Mouse (Mus musculus): ENCODE results near the gene Prep. TPM values are rescaled to one million over a fixed set of nuclear protein-coding genes. Genes with fewer than 3 reads are reported as not detected.

Gene Prep
- polyA plus RNA-seq, 1 experiment from 2014 or later = 22.1 TPM

DNA sequence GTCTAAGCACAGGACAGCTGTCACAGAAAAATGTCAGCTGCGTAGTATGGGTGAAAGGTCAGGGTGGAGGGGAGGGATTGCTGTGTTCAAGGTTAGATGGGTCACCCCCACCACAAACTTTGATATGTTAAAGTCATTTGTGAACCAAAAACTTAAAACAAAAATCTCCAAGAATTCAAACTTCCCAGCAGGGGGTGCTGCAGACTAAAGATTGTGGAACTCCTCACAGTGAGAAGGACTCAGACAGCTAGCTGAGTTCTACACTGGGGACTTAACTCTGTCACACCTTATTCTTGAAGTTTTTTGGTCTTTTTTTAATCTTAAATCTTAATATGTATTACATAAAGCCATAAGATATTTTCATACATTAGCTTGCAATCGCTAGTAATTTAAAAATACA lies 31.7 kb downstream of the Prep start:
- no peak overlapping the region for H3K9ac ChIP-seq (ENCODE audit: low read depth, low read length)
- H3K9me3 ChIP-seq (ENCODE audit: control insufficient read depth, low read length) = 0 out of 2 replicates have a peak, but pooled peaks cover 2% of the 10 kb centered on the region
- no peak overlapping the region for H3K27ac ChIP-seq (ENCODE audit: low read depth, low read length)
- ATAC-seq (replicated peaks; ENCODE audit: low FRiP score) (no peak), DNase-seq (ENCODE audit: low spot score) (no peak)
- peaks cover 25% of the 10 kb centered on the region for H3K36me3 ChIP-seq (ENCODE audit: control insufficient read depth, insufficient read depth, low read length)
- no peak overlapping the region for H3K4me2 ChIP-seq
- 94% methylated on average over 2 of the region's 2 CpGs for WGBS
- H3K4me3 ChIP-seq (ENCODE audit: low read depth, low read length) = no peak overlapping the region
- peaks cover under 1% of the 10 kb centered on the region; the same call in 1 of the 2 replicates for H3K4me1 ChIP-seq (replicated peaks; ENCODE audit: control insufficient read depth, insufficient read depth, low read length)
- H3K27me3 ChIP-seq (replicated peaks; ENCODE audit: control insufficient read depth, insufficient read depth, low read length) = no peaks in the 10 kb centered on the region

DNA sequence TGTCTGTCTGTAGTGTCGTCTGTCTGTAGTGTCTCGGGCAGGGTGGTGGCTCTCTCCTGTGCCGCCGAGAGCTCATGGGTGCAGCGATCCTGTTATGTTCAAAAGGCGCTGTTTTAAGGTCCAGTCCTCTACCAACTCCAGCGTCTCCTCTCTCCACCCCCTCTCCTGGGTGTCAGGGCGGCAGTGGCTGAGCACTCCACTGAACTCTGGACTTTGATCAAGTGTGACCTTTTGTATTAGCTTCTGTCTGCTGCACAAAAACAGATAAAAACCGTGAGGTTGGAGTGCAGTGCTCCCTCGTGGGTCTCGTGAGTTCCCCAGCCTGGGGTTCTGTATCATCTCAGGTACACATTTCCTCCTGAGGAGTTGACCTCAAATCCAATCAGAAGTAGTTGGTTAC lies 33.5 kb downstream of the Prep start:
- Histone ChIP-seq H3K4me3 (ENCODE audit: low read depth, low read length) (no peak overlapping the region), H3K4me2 (no peak overlapping the region), H3K9ac (ENCODE audit: low read depth, low read length) (no peak overlapping the region), H3K36me3 (ENCODE audit: control insufficient read depth, insufficient read depth, low read length) (peaks cover 25% of the 10 kb centered on the region), H3K4me1 (replicated peaks; ENCODE audit: control insufficient read depth, insufficient read depth, low read length) (peaks cover 8% of the 10 kb centered on the region), H3K27ac (ENCODE audit: low read depth, low read length) (no peak overlapping the region), H3K9me3 (ENCODE audit: control insufficient read depth, low read length) (0 out of 2 replicates have a peak, but pooled peaks cover 2% of the 10 kb centered on the region), H3K27me3 (replicated peaks; ENCODE audit: control insufficient read depth, insufficient read depth, low read length) (no peaks in the 10 kb centered on the region)
- DNase-seq (ENCODE audit: low spot score) (no peak), ATAC-seq (replicated peaks; ENCODE audit: low FRiP score) (0 out of 2 replicates have a peak, but pooled peaks have one; percentile 21)
- 76% methylated on average over 11 of the region's 11 CpGs for WGBS

DNA sequence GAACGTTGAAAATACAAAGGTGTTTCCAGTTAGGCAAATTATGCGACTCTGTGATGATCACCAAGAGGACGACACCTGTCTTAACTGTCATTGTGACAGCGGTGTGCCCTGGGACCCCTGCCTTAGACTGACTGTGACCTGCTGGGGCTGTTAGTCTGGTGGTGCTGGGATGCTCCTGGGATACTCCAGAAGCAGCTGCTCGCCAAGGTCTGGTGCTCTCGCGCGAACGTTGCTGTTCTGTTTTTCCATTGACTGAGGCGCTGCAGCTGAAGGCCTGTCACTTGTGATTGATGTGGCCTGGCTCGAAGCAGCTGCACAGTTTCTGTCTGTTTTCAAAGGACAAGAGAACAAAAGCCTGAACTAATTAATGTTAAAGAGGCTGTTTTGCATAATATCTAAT lies 36.2 kb downstream of the Prep start:
- Histone ChIP-seq H3K4me3 (ENCODE audit: low read depth, low read length) (no peak overlapping the region), H3K27ac (ENCODE audit: low read depth, low read length) (no peak overlapping the region), H3K4me2 (no peak overlapping the region), H3K36me3 (ENCODE audit: control insufficient read depth, insufficient read depth, low read length) (peaks cover 14% of the 10 kb centered on the region), H3K9ac (ENCODE audit: low read depth, low read length) (no peak overlapping the region), H3K27me3 (replicated peaks; ENCODE audit: control insufficient read depth, insufficient read depth, low read length) (no peaks in the 10 kb centered on the region), H3K9me3 (ENCODE audit: control insufficient read depth, low read length) (0 out of 2 replicates have a peak, but pooled peaks cover 2% of the 10 kb centered on the region), H3K4me1 (replicated peaks; ENCODE audit: control insufficient read depth, insufficient read depth, low read length) (peaks cover 8% of the 10 kb centered on the region)
- no peak for DNase-seq (ENCODE audit: low spot score)
- ATAC-seq (replicated peaks; ENCODE audit: low FRiP score) = no peak
- 66% methylated on average over 11 of the region's 11 CpGs for WGBS

DNA sequence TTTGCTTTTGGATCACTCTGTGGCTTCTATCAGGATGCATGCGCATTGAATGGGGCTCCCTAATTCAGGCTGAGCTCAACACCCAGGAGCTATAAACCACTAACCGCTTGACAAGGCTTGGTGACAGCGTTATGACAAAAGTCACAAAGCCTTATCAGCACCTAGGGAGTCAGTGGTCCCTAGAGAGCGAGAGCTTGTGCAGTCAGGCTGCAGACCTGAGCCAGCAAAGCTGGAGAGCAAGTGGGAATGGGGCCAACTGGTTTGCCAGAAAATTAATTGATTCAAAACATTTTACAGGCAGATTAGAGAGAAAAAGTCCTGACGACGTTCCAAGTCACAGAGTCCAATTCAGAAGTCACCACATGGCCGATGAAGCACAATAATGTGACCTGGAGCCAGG lies 37.1 kb downstream of the Prep start:
- Histone ChIP-seq H3K4me3 (ENCODE audit: low read depth, low read length) (no peak overlapping the region), H3K4me2 (no peak overlapping the region), H3K9ac (ENCODE audit: low read depth, low read length) (no peak overlapping the region), H3K36me3 (ENCODE audit: control insufficient read depth, insufficient read depth, low read length) (peaks cover 10% of the 10 kb centered on the region), H3K27me3 (replicated peaks; ENCODE audit: control insufficient read depth, insufficient read depth, low read length) (no peaks in the 10 kb centered on the region), H3K4me1 (replicated peaks; ENCODE audit: control insufficient read depth, insufficient read depth, low read length) (peaks cover 8% of the 10 kb centered on the region), H3K27ac (ENCODE audit: low read depth, low read length) (no peak overlapping the region), H3K9me3 (ENCODE audit: control insufficient read depth, low read length) (0 out of 2 replicates have a peak, but pooled peaks cover 1% of the 10 kb centered on the region)
- no peak for ATAC-seq (replicated peaks; ENCODE audit: low FRiP score)
- no peak for DNase-seq (ENCODE audit: low spot score)
- 58% methylated on average over 7 of the region's 7 CpGs for WGBS

DNA sequence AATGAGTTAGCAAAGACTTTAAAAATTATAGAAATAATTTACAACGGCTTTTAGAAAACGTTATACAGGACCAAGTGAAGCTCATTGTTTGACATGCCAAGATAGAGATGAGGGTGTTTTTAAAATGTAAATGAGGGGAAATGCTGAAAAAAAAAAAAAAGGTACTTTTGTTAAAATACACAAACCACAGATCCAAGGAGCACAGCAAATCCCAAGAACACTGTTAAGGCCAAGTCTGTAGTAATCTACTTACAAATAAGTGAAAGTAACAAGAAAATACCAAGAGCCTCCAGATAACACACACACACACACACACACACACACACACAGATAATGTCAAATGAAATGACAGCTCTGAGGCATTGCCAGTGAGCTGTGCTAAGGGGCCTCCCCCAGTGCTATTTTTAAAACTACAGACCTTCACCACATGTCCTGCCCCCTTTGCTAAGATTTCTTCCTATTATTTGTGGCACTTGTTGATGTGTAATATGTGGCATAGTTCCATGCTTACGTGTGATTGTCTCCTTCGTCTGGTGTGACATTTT lies 37.6 kb downstream of the Prep start:
- H3K27me3 ChIP-seq (replicated peaks; ENCODE audit: control insufficient read depth, insufficient read depth, low read length) = no peaks in the 10 kb centered on the region
- peaks cover 8% of the 10 kb centered on the region for H3K4me1 ChIP-seq (replicated peaks; ENCODE audit: control insufficient read depth, insufficient read depth, low read length)
- H3K9me3 ChIP-seq (ENCODE audit: control insufficient read depth, low read length) = no peaks in the 10 kb centered on the region
- H3K4me3 ChIP-seq (ENCODE audit: low read depth, low read length) = no peak overlapping the region
- no peak overlapping the region for H3K9ac ChIP-seq (ENCODE audit: low read depth, low read length)
- H3K27ac ChIP-seq (ENCODE audit: low read depth, low read length) = no peak overlapping the region
- ATAC-seq (replicated peaks; ENCODE audit: low FRiP score) (peak; percentile 51; the same call in 1 of the 2 replicates), DNase-seq (ENCODE audit: low spot score) (no peak)
- H3K4me2 ChIP-seq = no peak overlapping the region
- WGBS = 80% methylated on average over 4 of the region's 4 CpGs
- H3K36me3 ChIP-seq (ENCODE audit: control insufficient read depth, insufficient read depth, low read length) = peaks cover 5% of the 10 kb centered on the region; the same call in 1 of the 2 replicates

DNA sequence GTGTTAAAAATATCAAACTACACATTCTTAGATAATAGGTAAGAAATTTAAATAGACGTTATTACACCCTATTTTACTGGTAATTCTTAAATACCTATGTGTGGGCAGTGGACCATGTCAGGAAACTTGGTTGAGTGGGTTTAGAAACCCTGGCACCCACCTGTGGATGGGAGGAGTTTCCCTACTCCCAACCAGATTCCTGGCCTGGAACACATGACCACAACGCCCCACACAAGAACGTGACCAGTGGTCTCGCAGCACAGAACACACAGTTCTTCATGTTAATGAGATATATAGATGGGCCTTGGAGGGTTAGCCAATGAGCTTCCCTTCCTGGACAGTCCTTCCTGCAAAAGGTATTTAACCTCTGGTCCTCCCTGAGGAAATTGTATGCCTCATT lies 39.5 kb downstream of the Prep start:
- H3K4me3 ChIP-seq (ENCODE audit: low read depth, low read length) = no peak overlapping the region
- H3K36me3 ChIP-seq (ENCODE audit: control insufficient read depth, insufficient read depth, low read length) = peaks cover 10% of the 10 kb centered on the region; the same call in 1 of the 2 replicates
- H3K9me3 ChIP-seq (ENCODE audit: control insufficient read depth, low read length) = no peaks in the 10 kb centered on the region
- no peak overlapping the region for H3K4me2 ChIP-seq
- peaks cover 8% of the 10 kb centered on the region for H3K4me1 ChIP-seq (replicated peaks; ENCODE audit: control insufficient read depth, insufficient read depth, low read length)
- H3K27ac ChIP-seq (ENCODE audit: low read depth, low read length) = no peak overlapping the region
- DNase-seq (ENCODE audit: low spot score) (no peak), ATAC-seq (replicated peaks; ENCODE audit: low FRiP score) (no peak)
- H3K27me3 ChIP-seq (replicated peaks; ENCODE audit: control insufficient read depth, insufficient read depth, low read length) = no peaks in the 10 kb centered on the region
- H3K9ac ChIP-seq (ENCODE audit: low read depth, low read length) = no peak overlapping the region
- WGBS = 94% methylated on average over 4 of the region's 4 CpGs

DNA sequence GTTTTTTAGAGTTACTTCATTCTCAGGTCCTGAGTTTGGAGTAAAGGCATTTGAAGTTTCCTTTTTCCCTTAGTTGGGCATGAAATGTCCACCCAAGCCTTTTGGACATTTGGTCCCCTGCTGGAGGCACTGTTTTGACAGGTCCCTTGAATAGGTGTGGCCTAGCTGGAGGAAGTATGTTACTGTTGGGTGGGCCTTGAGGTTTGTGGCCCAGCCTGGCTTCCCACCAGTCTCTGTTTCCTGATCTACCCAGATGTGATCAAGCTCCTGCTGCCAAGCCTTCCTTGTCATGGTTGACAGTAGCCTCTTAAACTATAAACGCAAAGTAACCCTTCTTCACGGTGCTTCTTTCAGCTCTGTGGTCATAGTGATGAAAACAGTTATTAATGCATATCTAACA lies 40.3 kb downstream of the Prep start:
- Histone ChIP-seq H3K9me3 (ENCODE audit: control insufficient read depth, low read length) (no peaks in the 10 kb centered on the region), H3K36me3 (ENCODE audit: control insufficient read depth, insufficient read depth, low read length) (peaks cover 12% of the 10 kb centered on the region), H3K4me2 (no peak overlapping the region), H3K27me3 (replicated peaks; ENCODE audit: control insufficient read depth, insufficient read depth, low read length) (no peaks in the 10 kb centered on the region), H3K4me1 (replicated peaks; ENCODE audit: control insufficient read depth, insufficient read depth, low read length) (peaks cover 8% of the 10 kb centered on the region), H3K27ac (ENCODE audit: low read depth, low read length) (no peak overlapping the region), H3K9ac (ENCODE audit: low read depth, low read length) (no peak overlapping the region), H3K4me3 (ENCODE audit: low read depth, low read length) (no peak overlapping the region)
- no peak for ATAC-seq (replicated peaks; ENCODE audit: low FRiP score)
- WGBS = 60% methylated on average over 2 of the region's 2 CpGs
- no peak for DNase-seq (ENCODE audit: low spot score)

DNA sequence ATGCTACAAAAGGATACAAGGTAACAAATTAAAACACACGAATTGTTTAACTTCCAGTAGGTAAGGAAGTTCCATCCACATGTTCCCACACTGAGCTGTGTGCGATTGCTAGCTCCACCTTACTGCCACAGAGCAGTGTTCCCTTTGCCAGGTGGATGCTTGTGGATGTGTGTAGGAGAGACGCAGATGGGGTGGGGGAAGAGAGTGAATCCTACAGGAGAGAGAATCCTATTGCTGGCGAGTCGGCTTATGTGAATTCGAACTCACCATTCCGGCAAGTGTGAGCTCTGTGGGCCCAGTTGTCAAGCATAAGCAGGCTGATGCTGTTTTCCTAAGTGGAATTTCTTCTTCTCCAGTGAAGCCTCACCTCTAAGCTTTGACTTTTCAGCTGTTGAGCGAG lies 42.0 kb downstream of the Prep start:
- Histone ChIP-seq H3K36me3 (ENCODE audit: control insufficient read depth, insufficient read depth, low read length) (peaks cover 13% of the 10 kb centered on the region), H3K27me3 (replicated peaks; ENCODE audit: control insufficient read depth, insufficient read depth, low read length) (no peaks in the 10 kb centered on the region)
- 93% methylated on average over 8 of the region's 8 CpGs for WGBS

DNA sequence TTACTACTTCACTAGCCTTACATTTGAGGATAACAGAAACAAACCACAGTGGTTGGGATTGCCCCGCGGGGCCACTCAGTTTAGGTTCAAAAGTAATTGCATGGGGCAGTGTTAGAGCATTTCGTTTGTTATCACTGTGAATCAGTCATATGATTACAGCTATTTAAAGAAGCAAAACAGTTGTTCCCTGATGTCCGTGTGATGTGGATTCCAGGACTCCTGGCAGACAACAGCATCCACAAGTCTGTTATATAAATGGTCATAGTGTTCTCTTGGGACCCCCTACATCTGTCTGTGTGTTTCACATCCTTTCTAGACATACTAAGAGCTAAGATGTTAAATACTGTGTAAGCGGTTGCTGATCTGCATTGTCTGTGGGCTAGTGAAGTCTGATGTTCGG lies 43.0 kb downstream of the Prep start:
- Histone ChIP-seq H3K36me3 (ENCODE audit: control insufficient read depth, insufficient read depth, low read length) (peaks cover 13% of the 10 kb centered on the region), H3K4me2 (no peak overlapping the region), H3K27ac (ENCODE audit: low read depth, low read length) (no peak overlapping the region), H3K4me3 (ENCODE audit: low read depth, low read length) (no peak overlapping the region), H3K4me1 (replicated peaks; ENCODE audit: control insufficient read depth, insufficient read depth, low read length) (no peaks in the 10 kb centered on the region), H3K27me3 (replicated peaks; ENCODE audit: control insufficient read depth, insufficient read depth, low read length) (no peaks in the 10 kb centered on the region), H3K9me3 (ENCODE audit: control insufficient read depth, low read length) (no peaks in the 10 kb centered on the region), H3K9ac (ENCODE audit: low read depth, low read length) (no peak overlapping the region)
- ATAC-seq (replicated peaks; ENCODE audit: low FRiP score) (no peak), DNase-seq (ENCODE audit: low spot score) (no peak)
- WGBS = 89% methylated on average over 6 of the region's 6 CpGs

More for the DNA sequence above, 42.0 kb downstream of the Prep start:
- Histone ChIP-seq H3K4me3 (ENCODE audit: low read depth, low read length) (no peak overlapping the region), H3K9me3 (ENCODE audit: control insufficient read depth, low read length) (no peaks in the 10 kb centered on the region), H3K4me1 (replicated peaks; ENCODE audit: control insufficient read depth, insufficient read depth, low read length) (peaks cover 4% of the 10 kb centered on the region), H3K4me2 (no peak overlapping the region), H3K27ac (ENCODE audit: low read depth, low read length) (no peak overlapping the region), H3K9ac (ENCODE audit: low read depth, low read length) (no peak overlapping the region)
- DNase-seq (ENCODE audit: low spot score) (no peak), ATAC-seq (replicated peaks; ENCODE audit: low FRiP score) (no peak)
